Mouse (Mus musculus) CH12.LX (cell line): ENCODE data around the gene Plcb3. TPM values are rescaled to one million over a fixed set of nuclear protein-coding genes. Genes with fewer than 3 reads are reported as not detected.

ENCODE experiments used
- DNase-seq: peaks from one replicate; pipeline ENCODE4 v3.0.0-alpha.2; 2013; ENCODE audit errors: extremely low read depth
- H3K27ac ChIP-seq: 2 replicates; pipeline ENCODE4 v1.5.1; 2012; ENCODE audit warnings: low read depth, mild to moderate bottlenecking, control low read depth, moderate library complexity; ENCODE audit not compliant: insufficient read depth
- H3K27me3 ChIP-seq: replicated peaks from 2 replicates; pipeline ENCODE3; 2012; ENCODE audit warnings: inconsistent platforms
- H3K36me3 ChIP-seq, 2 experiments: replicated peaks in 1 of 2; 2 replicates each; pipeline versions ENCODE3 to v1.6.1; 2012; ENCODE audit warnings: inconsistent platforms in 1 of 2, low read length in 1 of 2, mild to moderate bottlenecking in 1 of 2, mixed read lengths in 1 of 2, moderate library complexity in 1 of 2; ENCODE audit not compliant: control insufficient read depth in 1 of 2, insufficient read depth in 1 of 2
- H3K4me1 ChIP-seq, 2 experiments: 2 replicates each; pipeline ENCODE4 v1.6.1; 2012; ENCODE audit warnings: inconsistent platforms in 1 of 2, moderate library complexity in 1 of 2; ENCODE audit not compliant: insufficient read depth in 2 of 2, control insufficient read depth in 1 of 2
- H3K4me2 ChIP-seq: 2 replicates; pipeline ENCODE4 v1.6.1; 2012; ENCODE audit warnings: low read depth, mild to moderate bottlenecking, control low read depth; ENCODE audit not compliant: poor library complexity, insufficient read depth, severe bottlenecking
- H3K4me3 ChIP-seq, 3 experiments: fragments of 150-350 bp in 1 of 3; sonication (generic) in 1 of 3; replicated peaks in 1 of 3; 2 replicates each; pipeline versions ENCODE3 to v1.5.1; 2011 to 2012; ENCODE audit warnings: low read depth in 2 of 3, low read length in 2 of 3, mild to moderate bottlenecking in 2 of 3, moderate library complexity in 2 of 3, control low read depth in 1 of 3, improper control_type of control experiment in 1 of 3, inconsistent platforms in 1 of 3, mixed read lengths in 1 of 3; ENCODE audit not compliant: poor library complexity in 1 of 3
- H3K79me2 ChIP-seq: replicated peaks from 2 replicates; pipeline ENCODE4 v1.6.1; 2012; ENCODE audit warnings: mild to moderate bottlenecking, moderate library complexity; ENCODE audit not compliant: control insufficient read depth, poor library complexity, insufficient read depth, severe bottlenecking; ENCODE audit errors: extremely low read depth
- H3K9ac ChIP-seq: 2 replicates; pipeline ENCODE4 v1.6.1; 2012; ENCODE audit warnings: low read depth, mild to moderate bottlenecking, control low read depth, moderate library complexity; ENCODE audit not compliant: insufficient read depth
- H3K9me3 ChIP-seq: replicated peaks from 2 replicates; pipeline ENCODE3; 2012; ENCODE audit warnings: low read length, inconsistent platforms, mixed read lengths
- CHD1 ChIP-seq: IDR thresholded peaks from 2 replicates; pipeline ENCODE4 v1.6.1; 2012; ENCODE audit warnings: low read depth, low read length, improper control_type of control experiment, inconsistent platforms
- CHD2 ChIP-seq: IDR thresholded peaks from 2 replicates; pipeline ENCODE4 v1.6.1; 2011; ENCODE audit warnings: low read length, improper control_type of control experiment
- E2F4 ChIP-seq: IDR thresholded peaks from 2 replicates; pipeline ENCODE4 v1.6.1; 2011; ENCODE audit warnings: low read depth, low read length, improper control_type of control experiment; ENCODE audit not compliant: insufficient replicate concordance
- ELF1 ChIP-seq: IDR thresholded peaks from 2 replicates; pipeline ENCODE4 v1.6.1; 2014; ENCODE audit warnings: low read depth, mild to moderate bottlenecking, inconsistent platforms, low read length, improper control_type of control experiment
- HCFC1 ChIP-seq: IDR thresholded peaks from 2 replicates; pipeline ENCODE4 v1.6.1; 2012; ENCODE audit warnings: low read depth, mild to moderate bottlenecking, inconsistent platforms, low read length, improper control_type of control experiment
- IRF4 ChIP-seq: IDR thresholded peaks from 2 replicates; pipeline ENCODE4 v1.6.1; 2014; ENCODE audit warnings: low read depth, mild to moderate bottlenecking, inconsistent platforms, low read length, improper control_type of control experiment
- JUN ChIP-seq: IDR thresholded peaks from 2 replicates; pipeline ENCODE4 v1.6.1; 2011; ENCODE audit warnings: low read depth, mild to moderate bottlenecking, low read length, improper control_type of control experiment, moderate library complexity; ENCODE audit not compliant: insufficient read depth
- JUND ChIP-seq: conservative IDR thresholded peaks from 2 replicates; pipeline ENCODE4 v1.6.1; 2011; ENCODE audit warnings: low read depth, low read length, improper control_type of control experiment
- KAT2A ChIP-seq: IDR thresholded peaks from 2 replicates; pipeline ENCODE4 v1.6.1; 2012; ENCODE audit warnings: low read length, improper control_type of control experiment, inconsistent platforms; ENCODE audit not compliant: insufficient replicate concordance
- MAX ChIP-seq: IDR thresholded peaks from 2 replicates; pipeline ENCODE4 v1.6.1; 2011; ENCODE audit warnings: low read length, improper control_type of control experiment
- MEF2A ChIP-seq: IDR thresholded peaks from 2 replicates; pipeline ENCODE4 v1.6.1; 2014; ENCODE audit warnings: low read depth, mild to moderate bottlenecking, inconsistent platforms, low read length, improper control_type of control experiment, borderline replicate concordance
- MXI1 ChIP-seq: IDR thresholded peaks from 2 replicates; pipeline ENCODE4 v1.6.1; 2011; ENCODE audit warnings: mild to moderate bottlenecking, low read depth, low read length, improper control_type of control experiment
- MYC ChIP-seq: IDR thresholded peaks from 2 replicates; pipeline ENCODE4 v1.6.1; 2011; ENCODE audit warnings: low read depth, mild to moderate bottlenecking, improper control_type of control experiment, low read length
- NELFE ChIP-seq: IDR thresholded peaks from 2 replicates; pipeline ENCODE4 v1.6.1; 2011; ENCODE audit warnings: low read depth, low read length, improper control_type of control experiment
- NRF1 ChIP-seq: IDR thresholded peaks from 2 replicates; pipeline ENCODE4 v1.6.1; 2014; ENCODE audit warnings: low read depth, mild to moderate bottlenecking, inconsistent platforms, low read length, improper control_type of control experiment, moderate library complexity
- PAX5 ChIP-seq: IDR thresholded peaks from 2 replicates; pipeline ENCODE4 v1.6.1; 2012; ENCODE audit warnings: low read length, inconsistent platforms, mixed read lengths
- RAD21 ChIP-seq: IDR thresholded peaks from 2 replicates; pipeline ENCODE4 v1.6.1; 2011; ENCODE audit warnings: low read depth, mild to moderate bottlenecking, low read length, improper control_type of control experiment, moderate library complexity
- SIN3A ChIP-seq: IDR thresholded peaks from 2 replicates; pipeline ENCODE4 v1.6.1; 2012; ENCODE audit warnings: low read length, improper control_type of control experiment, inconsistent platforms
- SMC3 ChIP-seq: IDR thresholded peaks from 2 replicates; pipeline ENCODE4 v1.6.1; 2011; ENCODE audit warnings: low read depth, low read length, improper control_type of control experiment
- TBP ChIP-seq: conservative IDR thresholded peaks from 2 replicates; pipeline ENCODE4 v1.6.1; 2011; ENCODE audit warnings: low read depth, low read length, improper control_type of control experiment
- TCF12 ChIP-seq: IDR thresholded peaks from 2 replicates; pipeline ENCODE4 v1.6.1; 2014; ENCODE audit warnings: low read depth, mild to moderate bottlenecking, inconsistent platforms, low read length, improper control_type of control experiment
- USF1 ChIP-seq: IDR thresholded peaks from 2 replicates; pipeline ENCODE4 v1.6.1; 2014; ENCODE audit warnings: low read depth, mild to moderate bottlenecking, inconsistent platforms, low read length, improper control_type of control experiment
- ZC3H11A ChIP-seq: IDR thresholded peaks from 2 replicates; pipeline ENCODE4 v1.6.1; 2012; ENCODE audit warnings: low read depth, mild to moderate bottlenecking, inconsistent platforms, low read length, improper control_type of control experiment
- ZKSCAN1 ChIP-seq: IDR thresholded peaks from 2 replicates; pipeline ENCODE4 v1.6.1; 2012; ENCODE audit warnings: low read depth, inconsistent platforms, low read length, improper control_type of control experiment, borderline replicate concordance
- ZMIZ1 ChIP-seq: IDR thresholded peaks from 2 replicates; pipeline ENCODE4 v1.6.1; 2012; ENCODE audit warnings: low read depth, mild to moderate bottlenecking, inconsistent platforms, low read length, improper control_type of control experiment
- dilution Hi-C: fragments of 300-500 bp; cut with MboI; formaldehyde crosslinking; loops from 2 replicates; pipeline ENCODE4 v1.14.3; 2020; ENCODE audit warnings: low sequenced_read_pairs; ENCODE audit not compliant: extremely low pct_unique_long_range_greater_than_20kb, extremely low pct_ligation_motif_present
- in situ Hi-C: fragments of 300-500 bp; cut with MboI; formaldehyde crosslinking; loops from 3 replicates; pipeline ENCODE4 v1.14.3; 2019; ENCODE audit warnings: low sequenced_read_pairs, low pct_ligation_motif_present, low pct_unique_long_range_greater_than_20kb, mixed read lengths
- polyA plus RNA-seq: library from polyadenylated mRNA; unstranded; fragments of >175 nt; gene quantifications from 2 replicates; pipeline ENCODE4 v1.2.1, GENCODE M21; 2012; ENCODE audit warnings: low read depth; ENCODE audit not compliant: insufficient read length
- total RNA-seq, 2 experiments: library from RNA; depleted of rRNA; stranded (reverse); fragments of 300-350 nt in 1 of 2; fragments of >200 nt in 1 of 2; gene quantifications; 2 replicates each; pipeline ENCODE4 v1.2.3; 2012 to 2014

The Plcb3 gene
- total and polyA plus RNA-seq, 3 experiments = 4.1 to 8.2 (median 7.5) TPM

DNA sequence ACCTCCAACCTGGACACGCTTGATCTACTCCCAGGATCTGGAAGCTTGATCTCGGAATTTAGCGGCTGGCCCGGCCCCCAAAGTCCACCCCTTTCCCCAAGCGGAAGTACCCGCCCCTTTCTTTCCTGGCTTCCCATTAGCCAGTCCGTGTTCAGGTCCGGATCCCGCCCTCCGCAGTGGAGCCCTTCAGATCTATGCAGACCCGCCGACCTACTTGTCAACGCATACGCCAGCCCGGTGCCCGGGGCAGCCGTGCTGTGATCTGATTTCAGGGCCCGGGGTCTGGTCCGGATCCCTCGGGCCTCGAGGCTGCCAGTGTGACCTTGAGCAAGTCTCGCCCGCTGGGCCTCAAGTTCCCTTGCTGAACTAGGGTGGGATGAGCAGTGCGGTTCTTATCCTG is 19.7 kb upstream of the Plcb3 start, which contains the start of the genes Nudt22 and Trpt1 (continued):
- TF ChIP-seq ELF1 = peak; percentile 78
- TF ChIP-seq SIN3A = peak; percentile 54; the same call in 1 of the 2 replicates
- TF ChIP-seq ZC3H11A = no peak
- no peak for TF ChIP-seq IRF4
- no peak for TF ChIP-seq CHD2
- no peak for TF ChIP-seq TBP
- peak; percentile 22; the same call in 1 of the 2 replicates for TF ChIP-seq TCF12
- TF ChIP-seq USF1 = no peak
- TF ChIP-seq CHD1 = no peak
- peak; percentile 54 for TF ChIP-seq HCFC1
- TF ChIP-seq SMC3 = no peak
- no peak for TF ChIP-seq JUND
- no peak for TF ChIP-seq PAX5
- 0 out of 2 replicates have a peak, but pooled peaks have one; percentile 49 for TF ChIP-seq NELFE
- TF ChIP-seq JUN = no peak
- no peak for TF ChIP-seq RAD21

DNA sequence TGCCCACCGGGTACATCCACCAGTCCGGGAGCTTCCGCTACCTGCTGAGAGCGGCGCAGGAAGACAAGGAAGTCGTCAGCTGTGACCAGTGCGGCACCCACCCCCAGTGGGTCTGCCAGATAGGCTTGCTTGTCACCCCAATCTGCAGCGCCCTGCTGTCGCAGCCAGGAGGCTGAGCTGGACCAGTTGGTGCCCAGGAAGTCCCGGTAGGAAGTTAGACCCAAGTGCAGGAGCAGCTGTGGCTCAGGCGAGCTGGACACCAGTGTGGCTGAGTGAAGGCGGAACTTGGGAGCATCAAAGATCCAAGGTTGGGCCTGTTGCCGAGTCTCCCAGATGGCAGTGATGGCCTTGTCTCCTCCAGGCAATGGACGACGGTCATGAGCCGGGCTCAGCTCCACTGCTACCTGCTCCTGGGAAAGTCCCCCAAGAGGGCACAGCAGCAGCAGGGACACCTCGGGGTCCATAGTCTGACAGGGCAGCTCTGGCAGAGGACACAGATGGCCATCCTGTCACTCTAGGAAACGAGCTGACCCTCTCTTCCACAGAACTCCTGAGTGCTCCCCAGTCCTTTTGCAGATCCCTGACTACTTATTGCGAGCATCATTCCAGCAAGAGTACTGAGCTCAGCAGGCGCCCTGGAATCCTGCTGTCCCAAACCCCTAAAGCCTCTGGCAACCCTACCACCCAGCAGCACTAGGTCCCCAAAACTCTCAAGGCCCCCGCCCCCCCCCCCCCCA is 19.2 kb upstream of the Plcb3 start:
- dilution Hi-C loops = no loop called here
- H3K4me1 ChIP-seq = peaks cover 4 to 56% of the 10 kb centered on the region in 2 experiments
- no peaks in the 10 kb centered on the region for H3K9me3 ChIP-seq
- peak overlapping the region; percentile 62 for H3K9ac ChIP-seq
- H3K4me3 ChIP-seq = peak overlapping the region; percentile 63 to 90 (median 69)
- peaks cover 24 to 30% of the 10 kb centered on the region in 2 experiments for H3K36me3 ChIP-seq
- peak overlapping the region; percentile 67 for H3K4me2 ChIP-seq
- H3K27ac ChIP-seq = no peak overlapping the region
- H3K27me3 ChIP-seq = no peaks in the 10 kb centered on the region
- H3K79me2 ChIP-seq = no peaks in the 10 kb centered on the region
- TF ChIP-seq ZKSCAN1 (no peak), KAT2A (no peak), NRF1 (no peak), SMC3 (no peak), PAX5 (no peak), ZMIZ1 (0 out of 2 replicates have a peak, but pooled peaks have one; percentile 8), CHD1 (no peak), MXI1 (peak; percentile 3; the same call in 1 of the 2 replicates), MEF2A (no peak), MAX (no peak), JUN (no peak), RAD21 (no peak), ZC3H11A (no peak), E2F4 (no peak), SIN3A (peak; percentile 50), MYC (no peak), TBP (no peak)
- TF ChIP-seq, all 38 proteins: peak for 3
- in situ Hi-C loops = no loop called here
- DNase-seq = no peak
